Mouse (Mus musculus) spleen, embryonic (tissue): ENCODE data around the gene Synj2.

Experiments
- CTCF ChIA-PET: fragments of 350-600 bp; sonication (Branson Sonifier 250); formaldehyde crosslinking; loops from one replicate; lab custom pipeline; 2022; lab: Charles Lee

Gene Synj2

DNA sequence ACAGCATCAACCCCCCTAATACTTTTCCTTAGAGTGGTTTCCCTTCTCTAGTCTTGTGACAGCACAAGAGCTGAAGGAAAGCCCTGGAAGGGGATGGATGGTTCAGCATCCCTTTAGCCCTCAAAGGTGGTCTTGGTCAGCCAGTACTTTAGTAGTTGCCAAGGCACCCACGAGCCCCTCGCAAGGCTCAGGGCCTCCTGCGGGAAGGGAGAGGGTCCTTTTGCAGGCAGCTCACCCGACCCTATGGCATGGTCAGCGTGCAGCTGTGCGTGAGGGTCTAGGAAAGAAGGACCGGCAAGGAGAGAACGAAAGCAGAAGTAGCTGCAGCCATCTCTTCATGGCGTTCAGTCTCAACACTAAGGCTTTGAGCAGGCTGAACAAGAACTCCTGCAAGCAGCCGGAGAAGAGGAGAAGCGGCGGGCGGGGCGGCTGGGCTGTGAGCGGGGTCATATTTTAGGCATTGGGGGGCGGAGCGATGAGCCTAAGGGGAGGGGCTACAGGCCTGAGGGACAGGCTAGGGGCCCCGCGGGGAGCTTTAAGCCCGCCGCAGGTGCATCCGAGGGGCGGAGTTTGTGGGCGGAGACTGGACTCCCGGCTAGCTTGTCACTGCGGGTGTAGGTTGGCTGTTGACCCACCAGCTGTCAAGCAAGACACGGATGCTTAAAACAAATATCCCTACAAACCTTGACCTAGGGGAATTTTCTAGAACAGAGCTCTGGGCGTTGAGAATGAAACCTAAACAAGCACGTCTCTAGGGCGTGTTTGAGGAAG, 6.3 kb upstream of the Synj2 start:
- CTCF ChIA-PET, result no interaction called here

DNA sequence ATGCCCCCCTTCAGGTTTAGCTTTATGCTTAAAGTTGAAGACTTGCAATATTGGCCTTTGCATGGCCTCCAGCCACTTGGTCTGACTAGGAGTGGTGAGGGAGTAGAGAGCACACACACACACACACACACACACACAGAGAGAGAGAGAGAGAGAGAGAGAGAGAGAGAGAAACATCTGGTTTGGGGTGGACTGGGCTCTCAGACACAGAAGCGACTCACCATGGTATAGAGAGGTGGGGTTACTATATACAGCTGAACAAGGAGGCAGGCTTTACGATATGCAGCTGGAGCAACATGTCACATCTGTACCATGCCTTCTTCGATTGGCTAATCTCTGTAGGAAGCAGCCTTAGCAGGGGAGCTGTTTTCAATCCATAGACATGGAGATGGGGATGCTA, 5.4 kb upstream of the Synj2 start:
- CTCF ChIA-PET, result no interaction called here

DNA sequence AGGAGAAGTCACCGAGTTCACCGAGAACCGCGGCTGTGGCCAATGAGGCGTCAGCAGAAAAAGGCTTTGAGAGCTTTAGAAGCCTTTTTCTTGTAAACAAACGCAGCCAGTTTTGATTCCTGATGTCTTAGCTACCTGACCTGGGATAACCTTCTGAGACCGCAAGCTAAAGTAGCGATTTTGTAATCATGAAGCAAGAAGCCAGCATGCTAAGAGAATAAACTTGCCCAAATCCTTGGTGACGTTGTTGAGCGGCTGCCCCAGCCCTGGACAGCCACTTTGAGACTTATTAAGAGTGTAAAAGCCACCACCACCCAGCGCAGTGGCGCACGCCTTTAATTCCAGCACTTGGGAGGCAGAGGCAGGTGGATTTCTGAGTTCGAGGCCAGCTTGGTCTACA, 4.8 kb upstream of the Synj2 start:
- CTCF ChIA-PET, result no interaction called here

DNA sequence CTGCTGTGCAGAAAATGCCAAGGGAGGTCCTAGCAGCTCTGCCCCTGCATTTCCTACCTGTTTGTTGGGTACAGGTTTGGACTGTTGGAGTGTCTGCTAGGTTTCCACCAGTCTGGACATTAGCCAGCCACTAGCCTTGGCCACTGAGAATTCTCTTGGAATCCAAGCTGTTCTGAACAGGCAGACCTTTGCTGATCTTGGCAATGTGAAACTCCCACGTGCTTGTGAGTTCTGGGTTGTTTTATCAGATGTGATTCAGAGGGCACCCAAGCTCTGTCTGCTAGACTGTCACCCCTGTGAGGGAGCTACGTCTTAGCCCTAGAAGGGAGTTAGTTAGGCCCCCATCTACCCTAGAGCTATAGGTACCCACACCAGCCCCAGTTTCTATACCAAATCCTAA, 3.6 kb upstream of the Synj2 start:
- CTCF ChIA-PET, result interaction anchor here (0.8 kb wide), 1 partner anchor 1075 kb away, joined by 4 read pairs; no protein-coding TSS in a partner anchor

DNA sequence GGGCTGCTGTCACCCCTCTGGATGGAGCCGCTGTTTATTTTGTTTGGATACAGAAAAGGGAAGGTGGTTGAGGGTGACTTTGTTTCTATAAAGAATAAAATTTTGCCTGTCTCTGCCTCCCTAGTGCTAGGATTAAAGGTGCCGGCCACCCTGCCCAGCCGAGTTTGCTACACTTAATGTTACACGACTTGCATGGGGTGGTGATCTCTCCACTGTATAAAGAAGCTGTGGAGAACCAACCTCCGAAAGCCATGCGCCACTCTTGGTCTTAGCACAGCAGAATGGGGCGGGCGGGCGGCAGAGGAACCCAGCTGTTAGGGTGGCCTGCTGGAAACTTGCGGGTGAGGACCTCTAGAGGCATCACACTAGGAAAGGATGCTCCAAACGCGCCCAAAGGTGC, 1.2 kb upstream of the Synj2 start:
- CTCF ChIA-PET, result no interaction called here

DNA sequence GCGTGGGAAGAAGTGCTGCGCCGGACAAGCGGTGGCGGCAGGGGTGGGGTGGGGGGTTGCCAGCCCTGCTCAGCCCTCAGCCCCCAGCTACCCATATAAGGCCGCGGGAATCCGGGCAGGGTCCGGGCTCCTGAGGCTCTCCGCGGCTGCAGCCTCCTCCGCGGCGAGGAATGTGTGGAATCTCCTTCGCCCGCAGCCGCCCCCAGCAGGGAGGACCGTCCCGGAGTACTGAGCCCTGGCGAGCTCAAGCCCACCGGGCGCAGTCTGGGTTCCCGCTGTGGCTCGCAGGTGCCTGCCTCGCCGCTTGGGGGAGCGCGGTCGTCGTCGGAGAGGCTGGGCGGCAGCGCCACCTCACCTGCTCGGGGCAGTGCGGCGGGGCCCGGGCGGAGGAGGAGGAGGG, 288 bp upstream of the Synj2 start:
- CTCF ChIA-PET, result interaction anchor here (0.6 to 1.0 kb wide), 3 partner anchors 35 to 100 kb away, joined by 3 to 8 read pairs (median 6); no protein-coding TSS in a partner anchor

DNA sequence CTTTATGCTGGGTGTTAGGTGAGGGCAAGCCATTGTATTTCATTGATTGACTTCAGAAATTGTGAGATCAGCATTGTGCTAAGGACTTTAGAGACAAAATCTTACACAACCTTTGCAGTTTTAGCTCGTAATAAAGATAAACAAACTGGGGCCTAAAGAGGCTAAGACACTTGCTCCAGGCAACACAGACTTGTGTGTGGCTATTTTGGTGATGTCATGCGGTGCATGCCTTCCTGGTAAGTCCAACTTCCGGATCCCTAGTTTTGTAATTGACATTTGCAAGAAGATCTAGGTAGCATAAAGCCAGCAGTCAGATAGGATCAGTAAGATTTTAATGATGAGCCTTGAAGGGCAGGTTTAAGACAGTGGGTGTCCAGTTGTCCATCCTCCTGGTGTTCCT, 1.1 kb downstream of the Synj2 start:
- CTCF ChIA-PET, result no interaction called here

DNA sequence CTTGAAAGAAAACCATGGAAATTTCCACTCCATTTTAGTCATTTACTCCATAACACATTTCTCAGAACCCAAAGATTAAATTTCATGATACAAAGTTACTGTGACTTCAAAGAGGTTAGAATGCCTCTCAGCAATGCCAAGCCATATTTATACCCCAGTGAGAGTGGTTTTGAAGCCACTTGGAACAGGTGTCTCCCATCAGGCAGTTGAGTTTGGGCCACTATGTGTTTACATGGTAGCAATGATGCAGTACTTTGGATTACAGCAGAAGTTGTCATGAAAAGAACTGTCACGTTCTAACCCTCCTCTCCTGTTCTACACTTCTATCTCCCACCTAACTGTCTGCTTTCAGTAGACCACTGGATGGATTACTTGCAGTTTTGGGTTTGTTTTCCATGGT, 2.0 kb downstream of the Synj2 start:
- CTCF ChIA-PET, result interaction anchor here (0.7 kb wide), 1 partner anchor 22 kb away, joined by 5 read pairs; no protein-coding TSS in a partner anchor

DNA sequence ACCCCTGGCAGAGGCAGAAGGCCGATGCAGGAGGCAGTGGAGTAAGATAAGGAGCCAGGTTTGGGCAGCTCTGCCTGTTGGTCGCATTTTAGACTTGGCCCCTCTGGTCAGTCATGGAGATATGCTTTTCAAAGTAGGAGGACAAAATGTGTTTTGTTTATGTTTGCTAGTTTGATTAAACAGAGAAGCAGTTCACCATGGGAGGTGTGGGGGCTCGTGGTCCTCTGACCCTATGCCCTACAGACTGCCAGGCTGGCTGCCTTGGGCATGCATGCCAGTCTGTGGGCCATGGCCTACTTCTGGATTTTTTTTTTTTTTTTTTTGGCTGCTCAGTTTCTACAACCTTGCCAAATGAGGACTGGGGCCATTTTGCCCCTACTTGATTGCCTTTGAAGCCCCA, 6.0 kb downstream of the Synj2 start:
- CTCF ChIA-PET, result no interaction called here

DNA sequence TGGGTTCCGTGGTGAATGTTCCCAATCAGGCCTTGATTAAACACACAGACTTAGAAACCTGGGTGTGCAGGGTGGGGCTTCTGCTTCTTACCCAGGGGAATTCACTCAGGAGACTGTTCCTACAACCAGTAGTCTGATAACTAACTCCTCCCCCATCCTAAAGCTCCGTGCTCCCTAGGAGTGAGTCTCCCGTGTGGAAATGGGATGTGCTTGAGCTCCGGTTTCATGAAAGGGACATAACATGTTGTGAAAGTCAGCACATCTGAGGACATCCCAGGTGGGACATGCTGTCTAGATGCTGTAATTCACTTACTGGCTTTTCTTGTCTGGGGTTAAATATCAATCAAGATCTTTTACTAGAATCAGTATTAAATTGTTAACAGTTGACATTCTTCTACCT, 11.4 kb downstream of the Synj2 start:
- CTCF ChIA-PET, result no interaction called here

DNA sequence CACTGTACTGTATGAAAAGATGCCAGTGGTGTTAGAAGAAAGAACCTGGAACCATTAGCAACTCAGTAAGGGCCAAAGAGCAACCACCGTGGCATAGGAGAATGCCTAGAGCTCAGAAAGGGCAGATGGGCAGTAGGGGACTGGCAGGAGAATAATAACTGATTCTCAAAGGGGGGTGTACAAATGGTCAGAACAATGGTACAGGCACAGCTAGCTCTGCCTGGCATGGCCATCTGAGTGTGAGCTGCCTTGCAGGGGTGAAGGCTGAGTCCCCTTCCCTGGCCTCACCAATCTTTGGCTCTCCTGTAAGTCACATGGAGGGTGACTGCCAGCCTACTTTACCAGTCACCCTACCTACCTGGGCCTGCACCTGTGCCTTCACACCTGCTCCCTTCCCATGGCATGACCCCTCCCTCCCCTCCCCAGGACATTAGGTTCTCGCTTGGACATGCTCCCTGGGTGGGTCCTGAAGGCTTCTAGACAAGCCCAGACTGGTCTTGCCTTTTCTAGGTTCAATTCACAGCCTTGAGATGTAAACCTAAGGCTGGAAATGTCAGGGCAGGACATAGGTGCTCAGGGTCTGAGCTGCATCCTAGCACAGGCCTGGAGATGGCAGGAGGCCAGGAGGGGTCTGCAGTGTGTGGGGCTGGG, 15.4 kb downstream of the Synj2 start:
- CTCF ChIA-PET, result no interaction called here

DNA sequence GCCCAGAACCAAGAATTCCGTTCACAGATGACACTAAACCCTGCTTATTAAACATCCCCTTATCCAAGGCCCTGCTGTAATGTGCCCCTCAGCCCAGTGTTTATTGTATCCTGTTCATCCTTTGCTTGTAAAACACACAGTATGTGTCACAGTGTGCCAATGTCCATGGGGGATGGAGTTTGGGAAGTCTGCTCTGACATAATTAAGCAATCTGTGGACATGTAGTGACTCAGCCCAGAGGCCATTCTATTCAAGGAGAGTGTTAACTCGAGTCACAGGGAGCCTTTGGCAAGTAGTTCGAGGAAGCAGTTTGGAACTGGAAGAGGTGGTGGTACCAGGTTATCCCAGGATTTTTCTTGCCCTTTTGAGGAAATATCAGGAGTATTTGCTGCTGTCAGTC, 16.0 kb downstream of the Synj2 start:
- CTCF ChIA-PET, result no interaction called here

DNA sequence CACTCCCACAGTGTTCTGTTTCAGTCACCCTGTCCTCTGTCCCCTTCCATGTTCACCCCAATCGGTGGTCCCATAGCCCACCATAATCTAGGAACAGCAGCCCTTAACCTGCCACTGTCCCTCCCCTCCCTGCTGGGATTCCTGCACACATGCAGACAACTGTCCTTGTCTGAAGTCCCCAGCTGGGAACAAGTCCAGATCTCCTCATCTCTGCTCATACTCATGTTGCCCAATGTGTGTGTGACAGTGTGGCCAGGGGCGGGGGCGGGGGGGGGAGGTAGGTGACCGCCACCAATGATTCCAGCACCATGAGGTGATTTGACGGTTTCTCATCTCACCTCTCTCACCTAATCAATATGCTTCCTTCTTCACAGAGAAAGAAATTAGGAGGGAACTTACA, 17.1 kb downstream of the Synj2 start:
- CTCF ChIA-PET, result no interaction called here

DNA sequence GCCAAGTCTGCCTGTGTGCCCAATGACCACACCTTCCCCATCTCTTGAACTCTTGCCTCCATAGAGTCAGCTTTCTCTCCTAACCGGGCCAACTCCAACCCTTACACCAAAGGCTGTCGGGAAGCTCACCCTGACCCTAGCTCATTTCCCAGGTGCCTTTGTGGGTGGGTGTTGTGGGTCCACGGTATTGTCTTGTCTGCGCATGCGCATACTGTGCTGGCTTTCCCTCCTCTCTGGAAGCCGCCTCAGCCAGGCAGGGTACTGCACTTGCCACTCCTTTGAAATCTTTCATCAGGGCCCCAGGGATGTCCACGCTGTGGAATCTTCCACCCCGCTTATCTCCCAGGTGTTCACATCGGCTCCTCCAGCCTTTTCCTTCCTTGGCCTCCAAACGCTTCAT, 17.6 kb downstream of the Synj2 start:
- CTCF ChIA-PET, result no interaction called here

DNA sequence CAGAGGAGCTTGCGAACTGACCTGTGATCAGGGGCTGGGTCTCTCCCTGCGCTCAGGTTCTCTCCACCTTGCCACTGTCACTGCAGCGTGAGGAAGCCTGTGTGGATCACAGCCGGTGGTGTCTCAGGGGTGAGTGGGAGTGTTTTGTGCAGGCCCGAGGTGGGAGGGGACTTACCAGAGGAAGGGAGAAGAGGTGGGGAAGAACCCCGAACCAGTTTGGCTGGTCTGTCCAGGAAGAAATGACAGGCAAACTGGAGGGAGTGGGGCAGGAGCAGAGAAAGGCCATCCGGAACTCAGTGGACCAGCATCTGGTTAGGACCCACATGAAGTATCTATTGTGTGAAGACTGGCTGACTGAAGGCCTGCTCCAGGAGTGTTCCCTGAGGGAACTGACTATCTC, 18.0 kb downstream of the Synj2 start:
- CTCF ChIA-PET, result no interaction called here

DNA sequence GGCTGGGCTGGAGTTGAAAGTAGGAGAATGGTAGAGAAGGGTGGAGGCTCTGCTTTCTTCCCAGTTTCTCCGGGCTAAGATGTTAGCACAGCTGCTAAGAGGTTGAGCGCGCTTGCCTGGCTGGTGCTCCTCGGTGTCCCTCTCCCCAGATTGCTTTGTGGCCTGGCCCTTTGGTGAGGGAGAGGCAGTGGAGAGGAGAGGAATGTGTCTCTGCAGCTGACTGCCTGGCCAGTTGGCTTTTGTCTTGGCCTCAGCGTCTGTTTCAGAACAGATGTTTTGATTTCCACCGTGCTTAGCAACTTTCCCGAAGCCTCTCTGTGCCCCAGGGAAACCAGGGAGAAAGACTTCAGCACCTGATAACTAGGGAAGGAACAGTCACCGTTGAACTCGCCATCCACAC, 18.7 kb downstream of the Synj2 start:
- CTCF ChIA-PET, result interaction anchor here (0.6 kb wide), 1 partner anchor 31 kb away, joined by 3 read pairs; no protein-coding TSS in a partner anchor

DNA sequence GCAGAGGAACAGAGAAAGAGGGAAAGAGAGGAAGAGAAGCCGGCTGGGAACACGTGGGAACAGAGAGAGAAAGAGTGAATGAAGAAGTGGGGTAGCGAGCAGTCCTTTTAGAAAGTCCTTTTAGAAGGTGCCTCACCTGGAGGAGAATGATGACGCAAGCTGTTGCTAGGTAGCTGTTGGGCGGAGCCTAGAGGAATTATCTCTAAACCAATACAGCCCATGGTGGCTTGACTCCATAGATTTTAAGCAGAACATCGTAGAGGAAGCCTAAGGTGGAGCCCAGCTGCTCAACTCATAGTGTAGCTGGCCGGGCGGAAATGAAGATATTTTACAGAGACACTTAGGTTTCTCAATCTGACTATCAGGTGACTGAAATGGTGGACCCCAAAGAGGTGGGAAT, 22.7 kb downstream of the Synj2 start:
- CTCF ChIA-PET, result no interaction called here

DNA sequence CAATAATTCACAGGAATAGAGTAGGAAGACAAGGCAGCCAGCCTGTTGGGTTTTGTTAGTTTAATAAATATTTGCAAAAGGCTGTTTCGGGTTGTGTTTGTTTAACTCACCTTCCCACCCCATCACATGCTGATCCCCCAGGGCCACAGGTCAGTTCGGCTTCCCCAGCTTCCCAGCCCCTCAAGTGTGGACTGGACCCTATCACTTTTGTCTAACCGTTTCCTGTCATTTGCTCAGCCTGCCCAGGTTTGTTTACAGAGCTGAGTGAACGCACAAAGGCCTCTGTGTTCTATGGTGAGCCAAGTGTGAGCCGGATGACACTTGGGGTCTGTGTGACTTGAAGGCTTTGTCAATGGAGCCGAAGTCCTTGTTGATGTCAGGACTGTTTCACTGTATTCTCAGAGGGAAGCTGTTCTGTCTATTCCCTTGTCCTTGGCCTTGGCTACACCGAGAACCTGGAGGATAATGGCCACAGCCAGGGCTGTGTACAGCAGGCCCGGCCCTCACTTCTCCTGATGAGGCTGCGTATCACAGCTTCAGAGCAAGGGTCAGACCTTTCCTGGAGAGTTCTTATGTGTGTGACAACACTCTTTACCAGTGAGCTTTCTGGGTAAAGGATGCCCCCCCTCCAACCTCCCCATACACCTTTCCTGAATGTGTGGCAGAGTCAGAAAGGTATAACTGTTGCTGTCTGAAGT, 24.2 kb downstream of the Synj2 start:
- CTCF ChIA-PET, result no interaction called here

DNA sequence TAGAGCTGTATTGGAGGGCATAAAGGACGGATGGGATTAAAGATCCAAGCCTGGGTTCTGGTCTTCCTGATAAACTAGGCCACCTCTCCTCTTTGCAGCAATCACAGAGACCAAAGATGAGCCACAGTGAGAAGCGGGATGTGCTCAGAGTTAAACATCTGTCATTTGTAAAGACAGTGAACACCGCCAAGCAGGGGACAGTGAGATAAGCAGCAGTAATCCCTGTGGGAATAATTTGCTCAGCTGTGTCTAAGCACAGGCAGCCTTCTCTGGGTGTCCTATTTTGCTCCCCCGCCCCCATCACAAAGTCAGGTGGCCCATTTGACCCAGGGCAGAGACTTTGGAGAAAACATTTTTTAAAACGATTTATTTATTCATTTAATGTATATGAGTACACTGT, 25.6 kb downstream of the Synj2 start:
- CTCF ChIA-PET, result no interaction called here

DNA sequence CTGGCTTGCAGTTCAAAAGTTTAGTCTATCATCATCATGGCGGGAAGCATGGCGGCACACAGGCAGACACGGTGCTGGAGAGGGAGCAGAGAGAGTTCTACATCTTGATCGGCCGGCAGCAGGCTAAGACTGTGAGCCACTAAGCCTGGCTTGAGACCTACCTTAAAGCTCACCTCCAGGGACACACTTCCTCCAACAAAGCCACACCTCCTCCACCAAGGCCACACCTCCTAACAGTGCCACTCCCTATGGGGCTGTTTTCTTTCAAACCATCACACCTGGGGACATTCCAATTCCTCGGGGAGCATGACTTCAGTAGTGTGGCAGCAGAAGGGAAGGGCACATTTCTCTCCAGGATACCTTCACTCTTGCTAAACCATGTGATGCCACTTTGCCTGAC, 27.5 kb downstream of the Synj2 start:
- CTCF ChIA-PET, result no interaction called here

DNA sequence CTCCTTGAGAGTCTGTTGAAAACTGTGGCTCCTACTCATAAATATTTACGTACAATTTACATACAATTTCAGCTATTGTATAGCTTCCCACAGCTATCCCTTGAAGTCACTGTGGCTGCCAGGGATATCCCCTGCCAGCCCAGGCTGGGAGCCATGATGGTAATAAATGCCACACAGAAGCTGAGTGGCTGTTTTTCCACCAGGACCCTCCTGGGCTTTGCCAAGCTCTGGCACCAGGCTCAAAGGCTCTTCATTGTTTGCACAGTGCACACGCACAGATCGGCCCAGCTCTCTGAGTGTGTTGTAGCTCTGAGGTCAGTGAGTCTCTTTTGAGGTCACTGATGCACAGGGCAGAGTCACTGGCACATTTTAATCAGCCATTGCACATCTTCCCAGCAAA, 28.2 kb downstream of the Synj2 start:
- CTCF ChIA-PET, result no interaction called here

DNA sequence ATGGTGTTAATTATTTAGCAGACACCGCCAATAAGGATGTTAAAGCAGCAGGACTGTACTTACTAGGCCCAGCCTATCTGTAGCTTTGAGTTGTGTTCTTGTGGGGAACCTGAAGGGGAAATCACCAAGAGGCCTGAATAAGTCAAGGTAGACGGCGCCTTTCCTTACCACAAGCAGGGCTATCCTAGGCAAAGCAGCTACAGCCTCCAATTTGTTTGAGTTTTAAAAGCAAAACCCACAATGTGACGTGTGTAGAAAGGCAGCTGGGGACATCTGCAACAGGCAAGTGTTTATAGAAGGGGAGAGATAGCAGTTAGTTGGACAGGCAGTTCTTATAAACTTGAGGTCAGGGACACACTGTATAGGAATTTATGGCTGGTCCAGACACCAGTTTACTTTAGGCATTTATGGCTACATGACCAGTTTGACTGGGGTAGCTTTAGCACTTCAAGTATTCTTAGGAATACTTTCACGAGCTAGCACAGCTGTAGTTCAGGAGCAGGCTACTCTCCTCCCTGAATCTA, 29.3 kb downstream of the Synj2 start:
- CTCF ChIA-PET, result no interaction called here
